Mouse (Mus musculus) testis, postnatal 14 days (tissue): ENCODE measurements around the gene Agpat4.
"Not testable (repeated sequence)": the region's sequence is repeated elsewhere in the genome, so short reads cannot be mapped to it uniquely, and the experiment has no call there.

Experiments
- DNase-seq: peaks from one replicate; pipeline ENCODE4 v3.0.0; 2021; ENCODE audit warnings: low spot score

The Agpat4 gene

DNA sequence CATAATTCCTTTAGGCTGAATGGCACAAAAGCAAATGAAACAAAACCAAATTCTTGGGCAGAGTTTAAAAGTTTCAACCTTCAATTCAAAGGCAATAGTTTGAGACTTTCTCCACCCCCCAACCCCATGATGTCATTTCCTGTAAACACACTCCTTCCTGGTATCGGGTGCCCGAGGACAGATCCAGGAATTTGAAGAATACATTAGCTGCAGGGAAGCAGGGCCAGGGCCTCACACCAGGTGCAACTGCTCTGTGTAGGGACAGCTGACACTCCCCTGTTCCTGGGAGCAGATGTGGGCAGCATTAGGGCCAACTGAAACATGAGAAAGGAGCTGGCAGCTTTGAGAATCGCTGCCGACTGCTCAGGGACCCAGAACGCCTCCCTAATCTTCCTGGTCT is 76.6 kb downstream of the Agpat4 start:
- no peak for DNase-seq

DNA sequence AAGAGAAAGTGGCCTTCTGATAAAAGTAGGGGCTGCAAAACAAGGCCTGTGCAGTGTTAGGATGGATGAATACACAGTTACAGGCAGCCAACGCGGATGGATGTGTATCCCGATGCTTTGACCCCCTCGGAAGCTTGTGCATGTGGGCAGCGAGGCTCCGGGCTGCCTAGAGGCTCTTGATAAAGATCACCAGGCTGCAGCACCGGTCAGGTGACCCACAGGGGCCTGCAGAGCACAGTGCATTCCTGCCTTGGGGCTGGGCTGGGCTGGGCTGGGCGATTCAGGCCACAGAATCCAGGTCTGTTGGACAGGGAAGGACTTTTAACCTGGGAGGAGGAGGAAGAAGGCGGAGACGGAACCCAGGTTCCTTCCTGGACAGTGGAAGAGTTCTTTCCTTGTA is 77.1 kb downstream of the Agpat4 start:
- DNase-seq: no peak

DNA sequence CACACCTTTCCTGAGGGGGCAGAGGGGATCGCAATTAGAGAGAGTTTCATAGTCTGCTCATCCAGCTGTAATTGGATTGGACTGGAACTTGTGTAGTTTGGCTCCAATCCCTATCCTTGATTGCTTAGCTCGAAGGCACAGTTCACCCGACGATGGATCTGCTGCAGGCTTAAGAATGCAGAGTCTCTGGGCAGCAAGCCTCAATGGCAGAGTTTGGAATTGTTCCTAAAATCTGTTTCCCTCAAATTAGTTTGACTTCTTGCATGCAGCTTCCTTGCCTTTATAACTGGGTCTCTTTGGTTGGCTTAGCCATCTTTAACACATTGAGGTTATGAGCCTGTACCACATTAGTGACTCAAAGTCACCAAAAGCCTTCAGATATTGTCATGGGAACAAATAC is 81.4 kb downstream of the Agpat4 start:
- DNase-seq: no peak

DNA sequence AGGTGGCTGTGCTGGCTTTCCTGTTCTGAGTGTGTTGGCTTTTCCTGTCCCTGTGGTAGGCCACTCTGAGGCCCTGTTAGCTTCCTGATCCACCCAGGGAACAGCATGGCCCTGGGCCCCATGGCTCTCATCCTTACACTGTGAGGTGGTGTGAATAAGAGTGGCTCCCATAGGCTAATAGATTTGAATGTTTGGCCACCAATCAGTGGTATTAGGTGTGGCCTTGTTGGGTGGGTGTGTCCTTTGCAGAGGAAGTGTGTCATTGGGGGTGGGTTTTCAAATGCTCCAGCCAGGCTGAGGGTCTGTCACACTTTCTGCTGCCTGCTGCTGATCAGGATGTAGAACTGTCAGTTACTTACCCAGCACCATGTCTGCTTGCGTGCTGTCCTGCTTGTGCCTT is 82.6 kb downstream of the Agpat4 start:
- DNase-seq: no peak

DNA sequence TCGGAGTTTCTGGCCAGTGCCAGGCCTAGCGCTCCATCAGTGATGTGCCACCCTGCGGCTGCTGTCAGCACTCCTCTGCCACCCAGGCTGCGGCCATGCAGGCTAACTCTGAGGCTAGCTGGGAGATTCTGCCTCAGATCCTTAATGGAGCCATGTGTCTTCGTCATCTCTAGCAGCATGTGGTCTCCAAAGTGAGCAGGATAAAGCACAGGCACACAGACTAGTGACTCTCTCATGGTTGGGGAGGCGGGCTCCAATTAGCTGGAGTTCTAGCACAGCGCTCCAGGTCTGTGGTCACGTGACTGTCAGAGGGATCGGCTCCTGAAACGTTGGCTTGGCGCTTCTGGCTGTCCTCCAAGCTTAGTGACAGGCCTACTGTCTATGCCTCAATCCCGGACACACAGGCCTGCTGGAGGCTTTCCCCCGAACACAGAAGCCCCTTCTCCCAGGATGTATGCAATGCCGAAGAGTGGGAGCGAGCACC is 85.0 kb downstream of the Agpat4 start:
- no peak for DNase-seq

DNA sequence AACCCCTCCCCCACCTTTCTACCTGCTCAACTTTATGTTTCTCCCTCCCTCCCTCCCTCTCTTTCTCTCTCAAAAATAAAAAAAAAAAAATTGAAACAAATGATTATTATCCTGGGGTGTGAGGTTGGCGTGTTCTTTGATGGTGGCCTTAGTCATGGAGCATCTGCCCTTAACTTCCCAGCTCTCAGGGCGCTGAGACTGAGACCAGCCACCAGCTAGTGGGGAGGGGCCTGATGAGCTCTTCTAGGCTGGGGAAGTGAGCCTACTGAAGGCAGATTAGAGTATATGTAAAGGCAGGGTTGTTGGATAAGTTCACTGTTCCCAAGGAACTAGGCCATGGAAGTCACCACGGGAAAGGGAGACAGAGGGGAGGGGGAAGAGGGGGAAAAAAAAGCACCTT is 85.7 kb downstream of the Agpat4 start:
- no peak for DNase-seq

DNA sequence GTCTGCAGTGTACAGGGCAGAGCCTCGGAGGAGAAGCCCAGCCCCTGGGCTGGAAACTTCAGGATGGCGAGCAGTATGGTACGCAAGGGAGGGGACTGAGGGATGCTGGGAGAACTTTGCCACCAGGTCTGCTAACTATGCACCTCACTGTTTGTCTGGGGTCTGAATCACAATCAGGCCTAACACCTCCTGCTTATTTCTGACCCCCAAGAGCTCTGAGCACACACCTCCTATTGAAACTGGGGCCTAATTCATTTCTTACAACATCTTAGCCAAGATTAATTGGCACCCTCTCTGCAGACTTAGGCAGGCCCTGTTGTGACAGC is 86.1 kb downstream of the Agpat4 start:
- no peak for DNase-seq

DNA sequence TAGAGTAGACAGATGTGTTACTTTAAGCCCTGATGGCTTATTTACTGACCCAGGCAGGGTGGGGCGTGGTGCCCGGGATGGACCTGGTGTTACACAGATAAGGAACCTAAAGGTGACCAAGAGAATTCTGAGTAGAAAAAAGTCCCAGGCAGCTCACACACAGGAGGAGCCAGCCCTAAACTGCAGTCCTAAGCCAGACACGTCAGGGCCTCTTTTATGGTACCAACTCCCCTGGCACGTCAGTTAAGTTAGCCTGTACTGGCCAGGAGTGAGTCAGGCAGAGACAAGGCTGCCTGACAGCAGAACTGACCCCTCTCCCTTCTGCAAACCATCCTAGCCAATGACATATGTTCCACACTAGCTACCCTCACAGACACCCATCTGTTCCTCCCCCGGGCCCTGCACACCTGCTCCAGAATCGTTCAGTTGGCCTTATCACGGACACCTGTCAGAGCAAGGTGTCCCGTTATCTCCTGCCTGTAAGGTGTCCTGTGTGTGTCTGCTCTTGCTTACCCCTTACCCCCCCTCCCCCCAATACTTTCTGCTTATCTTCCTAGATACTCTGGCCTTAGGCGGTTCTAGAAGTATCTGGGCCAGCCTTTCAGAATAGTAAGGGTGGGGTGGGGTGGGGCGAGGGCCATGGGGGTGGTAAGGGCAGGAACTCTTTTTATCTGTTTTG is 86.7 kb downstream of the Agpat4 start:
- no peak for DNase-seq

DNA sequence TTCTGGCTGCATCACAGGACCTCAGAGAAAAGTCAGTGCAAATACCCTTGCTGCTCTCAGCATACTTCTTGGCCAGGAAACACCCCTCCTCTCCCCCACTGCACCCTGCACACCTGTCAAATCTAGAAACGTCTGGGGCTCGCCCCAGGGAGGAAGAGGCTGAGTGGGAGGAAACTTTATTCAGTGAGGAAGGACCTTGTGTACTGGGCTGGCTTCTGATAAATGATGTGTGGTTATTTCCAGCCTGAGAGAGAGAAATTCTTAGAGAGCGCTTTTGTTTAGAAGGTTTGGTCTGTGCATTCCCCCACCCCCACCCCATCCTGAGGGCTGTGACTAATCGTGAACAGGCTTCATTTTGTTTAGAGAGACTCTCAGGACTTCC is 87.2 kb downstream of the Agpat4 start:
- no peak for DNase-seq

DNA sequence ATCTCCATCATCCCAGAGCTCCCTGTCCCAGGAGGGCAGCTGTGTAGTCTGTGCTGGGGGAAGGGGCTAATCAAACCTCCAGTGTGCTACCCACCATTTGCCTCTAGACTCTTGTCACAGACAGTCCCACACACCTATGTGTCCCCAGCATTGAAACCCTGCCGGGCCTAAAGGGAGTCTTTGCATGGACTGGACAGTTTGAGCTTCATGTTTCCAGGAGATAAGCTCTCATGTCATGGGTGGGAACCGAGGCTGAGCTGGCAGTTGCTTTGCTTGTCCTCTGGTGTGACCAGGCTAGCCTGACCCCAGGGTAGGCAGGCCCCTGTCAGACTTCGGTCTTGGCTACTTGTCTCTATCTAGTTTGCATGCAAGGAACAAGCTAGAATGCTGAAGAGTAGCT is 87.7 kb downstream of the Agpat4 start:
- DNase-seq: no peak

DNA sequence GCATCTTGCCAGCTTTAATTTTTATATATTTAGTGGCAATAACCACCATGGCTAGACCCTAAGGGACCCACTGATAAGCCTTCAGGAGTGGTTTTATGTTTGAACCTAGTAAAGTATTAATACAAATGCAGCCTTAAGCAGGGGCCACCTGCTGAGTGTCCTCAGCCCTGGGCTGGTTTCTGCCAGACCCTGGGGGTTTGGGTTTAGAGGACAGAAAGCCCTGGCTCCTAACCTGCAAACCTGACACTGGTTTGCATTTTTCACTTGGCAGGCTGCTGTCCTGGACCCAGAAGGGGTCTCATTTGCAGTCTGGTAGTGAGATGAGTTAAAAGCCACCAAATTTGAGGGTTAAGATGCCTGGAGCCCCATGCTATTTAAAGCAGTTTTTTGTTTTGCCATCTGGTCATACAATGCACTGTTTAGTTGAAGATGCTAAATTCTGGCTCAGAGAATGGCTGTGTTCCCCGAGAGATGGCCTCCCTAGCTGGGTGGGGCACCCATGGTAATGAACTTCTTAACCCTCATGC is 88.6 kb downstream of the Agpat4 start:
- no peak for DNase-seq

DNA sequence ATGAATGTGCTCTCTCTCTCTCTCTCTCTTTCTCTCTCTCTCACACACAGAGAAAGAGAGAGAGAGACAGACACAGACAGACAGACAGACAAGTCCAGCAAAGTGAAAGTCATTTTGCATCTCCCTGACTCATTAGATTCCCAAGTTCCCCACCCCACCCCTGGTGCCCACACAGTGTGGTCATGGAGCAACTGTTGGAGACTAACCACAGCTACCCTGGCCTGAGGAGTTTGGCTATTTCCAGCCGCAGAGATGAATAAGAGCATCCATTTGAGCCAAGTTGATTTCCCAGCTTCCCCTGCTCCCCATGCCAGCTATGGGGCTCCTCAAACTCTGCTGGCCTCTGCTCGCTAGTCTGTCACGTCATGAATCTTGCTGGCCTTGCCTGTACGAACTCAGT is 91.0 kb downstream of the Agpat4 start:
- DNase-seq: no peak

DNA sequence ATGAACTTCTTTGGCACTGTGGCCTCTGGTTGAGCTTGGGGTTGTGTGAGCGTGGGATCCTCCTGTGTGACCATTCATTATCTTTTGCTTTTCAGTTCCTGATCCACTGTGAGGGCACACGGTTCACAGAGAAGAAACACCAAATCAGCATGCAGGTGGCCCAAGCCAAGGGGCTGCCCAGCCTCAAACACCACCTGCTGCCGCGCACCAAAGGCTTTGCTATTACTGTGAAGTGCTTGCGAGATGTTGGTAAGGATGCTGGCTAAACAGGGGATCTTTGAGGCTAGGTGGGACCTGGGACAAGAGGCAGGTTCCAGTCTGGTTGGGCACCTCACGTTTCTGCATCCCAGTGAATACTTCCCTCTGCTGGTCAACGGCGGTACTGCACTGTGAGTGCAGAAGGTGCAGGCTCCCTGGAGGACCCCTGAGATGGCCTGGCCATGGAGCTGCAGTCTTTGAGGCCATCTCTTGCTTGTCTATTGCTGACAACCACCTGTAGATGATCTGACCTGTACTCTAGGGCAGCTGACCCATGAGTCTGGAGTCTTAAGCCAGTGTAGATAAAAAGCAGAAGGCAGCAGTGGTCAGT is 92.1 kb downstream of the Agpat4 start:
- peak; percentile 63 for DNase-seq

DNA sequence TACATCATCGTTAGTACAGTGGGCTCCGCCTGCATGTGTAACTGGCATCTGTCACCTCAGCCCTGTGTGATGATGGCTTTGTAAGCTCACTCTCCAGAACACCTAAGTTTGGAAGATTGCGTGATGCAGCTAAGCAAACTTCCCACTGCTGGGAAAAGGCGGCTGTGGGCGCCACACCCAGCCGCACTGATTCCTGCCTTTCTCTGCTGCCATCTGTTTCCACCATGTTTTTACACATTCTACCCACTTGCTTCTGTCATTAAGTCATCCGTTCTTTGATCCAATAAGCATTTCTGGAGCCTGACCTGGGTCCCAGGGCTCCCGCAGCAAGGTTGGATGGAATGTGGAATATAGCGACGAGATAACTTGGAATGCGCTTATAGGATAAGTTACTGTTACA is 93.4 kb downstream of the Agpat4 start:
- no peak for DNase-seq

DNA sequence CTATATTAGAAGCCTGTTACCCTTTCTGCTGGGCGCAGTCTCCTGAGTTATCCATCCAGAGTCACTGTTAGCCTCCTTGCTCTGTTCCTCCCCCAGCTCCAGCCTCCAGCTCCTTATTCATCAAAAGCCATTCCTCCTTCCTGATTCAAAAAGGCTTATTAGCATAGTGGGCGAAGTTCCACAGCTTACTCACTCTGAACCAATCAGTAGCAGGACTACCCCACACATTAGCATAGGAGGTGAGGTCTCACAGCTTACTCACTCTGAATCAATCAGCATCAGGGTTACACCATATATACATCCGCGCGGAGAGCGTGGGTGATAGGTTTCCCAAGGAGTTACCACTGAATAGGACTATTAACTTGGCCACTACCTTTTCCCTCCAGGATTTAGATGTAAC is 93.8 kb downstream of the Agpat4 start:
- DNase-seq: no peak

DNA sequence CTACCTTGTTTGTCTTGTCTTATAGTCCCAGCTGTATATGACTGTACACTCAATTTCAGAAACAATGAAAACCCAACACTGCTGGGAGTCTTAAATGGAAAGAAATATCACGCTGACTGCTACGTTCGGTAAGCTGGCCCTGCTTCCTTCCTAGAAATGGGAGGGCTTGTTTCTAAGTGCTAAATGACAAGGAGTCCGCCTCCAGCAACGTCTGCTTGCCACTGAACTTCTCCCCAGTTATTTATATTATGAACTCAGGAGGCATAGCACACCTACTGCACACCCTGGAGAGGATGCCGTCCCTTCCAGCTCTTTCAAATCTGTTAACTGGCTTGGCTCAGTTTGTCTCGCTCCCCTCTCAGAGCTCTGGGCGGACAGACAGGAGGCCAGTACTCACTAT is 94.9 kb downstream of the Agpat4 start:
- DNase-seq: no peak

DNA sequence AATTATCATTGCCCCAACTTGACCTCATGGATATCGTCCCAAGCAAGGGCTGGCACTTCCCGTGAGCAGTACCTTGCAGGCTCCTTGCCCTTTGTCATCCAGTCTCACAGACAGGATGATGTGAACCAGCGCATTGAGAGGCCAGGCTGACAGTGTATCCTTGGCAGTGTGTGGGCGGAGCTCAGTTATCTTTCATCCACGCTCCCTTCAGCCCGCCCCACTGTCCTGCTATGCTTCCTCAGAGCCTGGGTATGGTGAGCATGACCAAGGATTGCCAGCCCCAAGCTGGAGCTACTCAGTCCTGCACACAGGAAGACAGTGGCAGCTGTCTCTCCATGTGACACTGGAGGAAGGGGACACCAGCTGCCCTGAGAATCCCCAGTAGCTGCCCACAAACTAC is 97.7 kb downstream of the Agpat4 start:
- DNase-seq: no peak

DNA sequence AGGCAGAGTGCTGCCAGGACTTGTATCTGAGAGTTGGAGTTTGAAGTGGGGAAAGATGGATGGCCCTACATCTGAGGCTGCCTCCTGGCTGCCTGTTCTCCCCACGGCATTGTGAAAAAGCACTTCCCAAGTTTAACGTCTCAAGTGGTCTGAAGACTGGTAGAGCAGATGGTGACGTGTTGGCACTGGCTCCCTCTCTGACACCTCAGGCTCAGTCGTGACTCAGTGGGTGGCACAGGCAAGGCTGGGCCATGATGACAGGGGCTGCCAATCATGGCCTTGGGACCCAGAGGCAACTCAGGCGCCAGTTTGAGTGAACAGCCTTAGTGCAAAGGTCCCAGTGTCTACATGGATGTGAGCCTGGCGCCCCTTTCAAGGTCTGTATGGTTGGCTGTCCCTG is 103.4 kb downstream of the Agpat4 start:
- DNase-seq: no peak

DNA sequence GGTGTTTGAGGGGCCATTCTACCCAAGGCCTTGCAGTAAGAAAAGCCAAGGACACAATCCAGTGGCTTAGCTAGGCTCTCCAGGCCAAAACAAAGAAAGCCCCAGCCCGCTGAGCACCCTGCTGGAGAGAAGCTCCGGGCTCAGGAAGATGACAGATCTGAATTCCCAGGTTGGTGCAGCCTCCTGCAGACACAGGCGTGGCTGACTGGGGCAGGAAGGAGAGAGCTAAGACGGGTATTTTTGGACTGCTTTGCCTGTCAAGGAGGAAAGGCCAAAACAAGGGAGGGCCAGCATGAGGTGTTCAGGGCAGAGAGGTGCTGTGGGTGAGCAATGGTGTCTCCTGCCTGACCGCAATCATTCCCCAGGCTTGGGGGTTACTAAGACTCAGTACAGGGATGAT is 105.2 kb downstream of the Agpat4 start:
- DNase-seq: no peak

DNA sequence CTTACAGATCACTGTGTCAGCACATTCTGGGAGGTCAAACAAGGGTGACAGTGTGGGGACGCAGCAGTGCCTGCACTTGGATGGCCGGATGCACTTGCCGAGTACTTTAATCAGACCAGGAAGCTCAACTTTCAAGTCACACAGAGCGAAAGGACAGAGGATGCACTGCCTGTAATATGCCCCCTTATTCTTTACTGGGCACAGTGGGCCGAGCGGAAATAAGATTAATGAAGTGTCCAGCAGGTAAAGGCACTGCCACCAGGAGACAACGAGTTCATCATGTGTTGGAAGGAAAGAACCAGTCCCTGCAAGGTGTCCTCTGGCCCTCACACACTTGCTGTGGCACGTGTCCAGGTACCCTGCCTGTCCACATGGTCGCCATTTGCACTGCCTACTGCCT is 105.6 kb downstream of the Agpat4 start:
- DNase-seq: no peak

DNA sequence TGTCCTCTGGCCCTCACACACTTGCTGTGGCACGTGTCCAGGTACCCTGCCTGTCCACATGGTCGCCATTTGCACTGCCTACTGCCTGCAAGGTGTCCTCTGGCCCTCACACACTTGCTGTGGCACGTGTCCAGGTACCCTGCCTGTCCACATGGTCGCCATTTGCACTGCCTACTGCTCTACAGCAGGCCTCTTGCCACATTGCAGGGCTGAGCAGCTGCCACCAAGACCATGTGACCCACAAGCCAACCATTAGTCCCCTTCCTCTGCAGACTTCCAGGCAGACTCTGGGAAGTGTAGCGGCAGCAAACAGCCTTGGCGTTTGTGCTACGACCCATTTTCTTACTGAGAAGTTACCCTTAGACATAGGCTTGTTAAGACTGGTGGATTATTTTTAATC is 106.0 kb downstream of the Agpat4 start:
- DNase-seq: not testable (repeated sequence)

DNA sequence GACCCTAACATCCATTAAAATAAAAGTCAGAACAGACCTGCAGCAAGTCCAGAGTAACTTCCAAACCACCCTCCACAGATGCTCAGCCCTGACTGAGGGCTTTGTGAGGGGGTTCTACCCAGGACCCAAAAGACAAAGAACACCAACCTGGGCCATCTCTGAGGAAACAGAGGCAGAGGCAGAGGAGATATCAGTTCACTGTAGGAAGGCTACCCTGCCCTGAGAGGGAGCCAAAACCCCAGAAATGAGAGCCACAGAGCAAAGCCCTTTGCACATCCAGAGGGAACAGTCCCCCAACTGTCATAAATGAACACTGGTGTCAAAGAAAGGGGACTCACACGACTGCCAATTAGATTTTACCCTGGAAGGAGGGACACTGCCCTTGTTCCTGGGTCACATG is 106.7 kb downstream of the Agpat4 start:
- DNase-seq: no peak

DNA sequence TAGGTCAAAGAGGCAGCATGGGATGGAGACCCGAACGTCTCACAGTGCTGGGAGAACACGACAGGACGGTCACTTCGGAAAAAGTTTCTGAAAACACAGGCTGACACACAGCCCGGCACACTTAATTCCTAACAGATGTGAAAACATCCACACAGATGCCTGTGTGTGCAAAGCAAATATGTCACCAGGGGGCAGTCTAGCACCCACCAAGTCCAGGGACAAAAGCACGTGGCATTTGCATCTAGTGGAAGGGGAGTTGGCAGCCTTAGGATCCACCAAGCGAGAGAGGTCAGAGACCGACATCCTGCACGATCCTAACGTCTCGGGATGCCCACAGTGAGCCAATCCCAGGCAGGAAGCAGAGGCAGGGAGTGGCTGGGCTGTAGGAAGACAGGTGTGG is 108.0 kb downstream of the Agpat4 start:
- no peak for DNase-seq

DNA sequence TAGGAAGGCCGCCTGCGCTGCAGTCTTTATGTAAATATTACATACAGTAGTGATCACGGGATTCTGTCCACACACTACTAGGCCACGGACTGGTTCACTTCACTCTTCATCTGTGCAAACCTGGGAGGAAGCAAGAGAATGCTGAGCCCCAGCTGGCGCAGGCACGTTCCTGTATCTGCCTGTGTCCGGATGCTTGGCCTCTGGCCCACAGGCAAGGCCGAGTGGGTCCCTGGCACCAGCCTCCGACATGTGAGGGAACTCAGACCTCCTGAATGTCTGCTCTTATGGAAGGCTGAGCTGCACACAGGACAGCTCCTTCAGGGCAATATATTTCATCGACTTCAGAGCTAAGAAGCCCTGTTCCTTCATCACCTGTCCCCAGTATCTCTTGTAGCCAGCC is 109.5 kb downstream of the Agpat4 start:
- no peak for DNase-seq
